Mouse (Mus musculus): ENCODE data around the gene Myo16. TPM values are rescaled to one million over a fixed set of nuclear protein-coding genes. Genes with fewer than 3 reads are reported as not detected.

The Myo16 gene
- polyA plus RNA-seq, 1 experiment: 0.02 TPM

DNA sequence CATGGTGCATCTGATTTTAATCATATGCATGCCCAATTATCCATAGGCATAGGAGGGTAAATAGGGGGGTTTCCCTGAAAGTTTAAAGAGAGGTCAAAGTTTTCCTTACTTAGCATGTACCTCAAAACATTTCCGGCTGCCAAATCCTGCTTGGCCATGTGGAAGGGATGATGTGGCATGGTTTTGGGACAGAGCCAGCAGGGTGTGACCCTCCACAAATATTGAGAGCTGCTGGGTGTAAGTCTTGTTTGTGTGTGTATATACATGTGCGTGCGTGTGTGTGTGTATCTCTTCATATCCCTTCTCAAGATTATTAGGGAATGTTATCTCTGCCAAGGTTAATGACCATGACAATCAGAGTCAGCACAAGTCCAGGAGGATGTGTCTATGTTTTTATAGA lies 150.3 kb downstream of the Myo16 start:
- Histone ChIP-seq H3K79me3 (ENCODE audit: low read depth) (no peaks in the 10 kb centered on the region), H3ac (ENCODE audit: control insufficient read depth, insufficient read length, low read depth) (no peak overlapping the region), H3K4me3 (ENCODE audit: insufficient read depth, poor library complexity, severe bottlenecking) (no peak overlapping the region), H3K36me3 (ENCODE audit: control insufficient read depth, insufficient read depth) (no peaks in the 10 kb centered on the region), H3K79me2 (ENCODE audit: control insufficient read depth, insufficient read depth) (no peaks in the 10 kb centered on the region), H3K27me3 (ENCODE audit: control insufficient read depth, insufficient read depth, insufficient read length) (no peaks in the 10 kb centered on the region)
- TF ChIP-seq MYOD1 (IDR thresholded peaks at IDR 0.05; ENCODE audit: control insufficient read depth, insufficient read length, low read depth): no peak
- TF ChIP-seq CTCF (IDR thresholded peaks at IDR 0.05; ENCODE audit: control insufficient read depth, insufficient read depth, insufficient read length): no peak
- TF ChIP-seq CEBPB (IDR thresholded peaks at IDR 0.05; ENCODE audit: low read depth): no peak
- TF ChIP-seq MAX (IDR thresholded peaks at IDR 0.05): no peak
- no peak for TF ChIP-seq FOSL1 (IDR thresholded peaks at IDR 0.05; ENCODE audit: insufficient read depth, low read length, poor library complexity, severe bottlenecking)
- no peak for TF ChIP-seq USF1 (IDR thresholded peaks at IDR 0.05; ENCODE audit: low read depth)
- no peak for TF ChIP-seq MYOG (IDR thresholded peaks at IDR 0.05; ENCODE audit: control insufficient read depth, extremely low read depth, insufficient read length)

GRCm38 (mm10) chr8:10304721-10305120 lies 151.0 kb downstream of the Myo16 start:
- no peaks in the 10 kb centered on the region for H3K36me3 ChIP-seq (ENCODE audit: control insufficient read depth, insufficient read depth)
- TF ChIP-seq FOSL1 (IDR thresholded peaks at IDR 0.05; ENCODE audit: insufficient read depth, low read length, poor library complexity, severe bottlenecking) (no peak), CTCF (IDR thresholded peaks at IDR 0.05; ENCODE audit: control insufficient read depth, insufficient read depth, insufficient read length) (no peak), MAX (IDR thresholded peaks at IDR 0.05) (no peak), CEBPB (IDR thresholded peaks at IDR 0.05; ENCODE audit: low read depth) (no peak), USF1 (IDR thresholded peaks at IDR 0.05; ENCODE audit: low read depth) (no peak), MYOG (IDR thresholded peaks at IDR 0.05; ENCODE audit: control insufficient read depth, extremely low read depth, insufficient read length) (no peak), MYOD1 (IDR thresholded peaks at IDR 0.05; ENCODE audit: control insufficient read depth, insufficient read length, low read depth) (no peak)
- H3K4me3 ChIP-seq (ENCODE audit: insufficient read depth, poor library complexity, severe bottlenecking): no peak overlapping the region
- no peaks in the 10 kb centered on the region for H3K79me3 ChIP-seq (ENCODE audit: low read depth)
- H3K27me3 ChIP-seq (ENCODE audit: control insufficient read depth, insufficient read depth, insufficient read length): no peaks in the 10 kb centered on the region
- H3K79me2 ChIP-seq (ENCODE audit: control insufficient read depth, insufficient read depth): no peaks in the 10 kb centered on the region
- H3ac ChIP-seq (ENCODE audit: control insufficient read depth, insufficient read length, low read depth): no peak overlapping the region

- TF ChIP-seq MAX (IDR thresholded peaks at IDR 0.05): no peak
- no peak for TF ChIP-seq MYOD1 (IDR thresholded peaks at IDR 0.05; ENCODE audit: control insufficient read depth, insufficient read length, low read depth)
- no peak for TF ChIP-seq MYOG (IDR thresholded peaks at IDR 0.05; ENCODE audit: control insufficient read depth, extremely low read depth, insufficient read length)
- TF ChIP-seq USF1 (IDR thresholded peaks at IDR 0.05; ENCODE audit: low read depth): no peak
- TF ChIP-seq CTCF (IDR thresholded peaks at IDR 0.05; ENCODE audit: control insufficient read depth, insufficient read depth, insufficient read length): no peak
- no peak for TF ChIP-seq FOSL1 (IDR thresholded peaks at IDR 0.05; ENCODE audit: insufficient read depth, low read length, poor library complexity, severe bottlenecking)
- no peak for TF ChIP-seq CEBPB (IDR thresholded peaks at IDR 0.05; ENCODE audit: low read depth)
- H3K79me2 ChIP-seq (ENCODE audit: control insufficient read depth, insufficient read depth): no peaks in the 10 kb centered on the region
Measured at GRCm38 (mm10) chr8:10307345-10307744, 153.6 kb downstream of the Myo16 start.

GRCm38 (mm10) chr8:10307770-10308476 lies 154.2 kb downstream of the Myo16 start:
- TF ChIP-seq MYOG (IDR thresholded peaks at IDR 0.05; ENCODE audit: control insufficient read depth, extremely low read depth, insufficient read length) (no peak), CTCF (IDR thresholded peaks at IDR 0.05; ENCODE audit: control insufficient read depth, insufficient read depth, insufficient read length) (no peak), CEBPB (IDR thresholded peaks at IDR 0.05; ENCODE audit: low read depth) (no peak), MYOD1 (IDR thresholded peaks at IDR 0.05; ENCODE audit: control insufficient read depth, insufficient read length, low read depth) (no peak), USF1 (IDR thresholded peaks at IDR 0.05; ENCODE audit: low read depth) (no peak), MAX (IDR thresholded peaks at IDR 0.05) (no peak), FOSL1 (IDR thresholded peaks at IDR 0.05; ENCODE audit: insufficient read depth, low read length, poor library complexity, severe bottlenecking) (no peak)
- no peaks in the 10 kb centered on the region for H3K79me3 ChIP-seq (ENCODE audit: low read depth)
- no peaks in the 10 kb centered on the region for H3K79me2 ChIP-seq (ENCODE audit: control insufficient read depth, insufficient read depth)
- H3K36me3 ChIP-seq (ENCODE audit: control insufficient read depth, insufficient read depth): no peaks in the 10 kb centered on the region
- no peak overlapping the region for H3ac ChIP-seq (ENCODE audit: control insufficient read depth, insufficient read length, low read depth)
- no peaks in the 10 kb centered on the region for H3K27me3 ChIP-seq (ENCODE audit: control insufficient read depth, insufficient read depth, insufficient read length)
- H3K4me3 ChIP-seq (ENCODE audit: insufficient read depth, poor library complexity, severe bottlenecking): no peak overlapping the region

More at GRCm38 (mm10) chr8:10307345-10307744, 153.6 kb downstream of the Myo16 start:
- no peaks in the 10 kb centered on the region for H3K36me3 ChIP-seq (ENCODE audit: control insufficient read depth, insufficient read depth)
- no peaks in the 10 kb centered on the region for H3K79me3 ChIP-seq (ENCODE audit: low read depth)
- H3ac ChIP-seq (ENCODE audit: control insufficient read depth, insufficient read length, low read depth): no peak overlapping the region
- H3K27me3 ChIP-seq (ENCODE audit: control insufficient read depth, insufficient read depth, insufficient read length): no peaks in the 10 kb centered on the region
- H3K4me3 ChIP-seq (ENCODE audit: insufficient read depth, poor library complexity, severe bottlenecking): no peak overlapping the region

- H3K4me3 ChIP-seq (ENCODE audit: insufficient read depth, poor library complexity, severe bottlenecking): no peak overlapping the region
- no peak overlapping the region for H3ac ChIP-seq (ENCODE audit: control insufficient read depth, insufficient read length, low read depth)
- no peaks in the 10 kb centered on the region for H3K27me3 ChIP-seq (ENCODE audit: control insufficient read depth, insufficient read depth, insufficient read length)
- no peaks in the 10 kb centered on the region for H3K36me3 ChIP-seq (ENCODE audit: control insufficient read depth, insufficient read depth)
- H3K79me2 ChIP-seq (ENCODE audit: control insufficient read depth, insufficient read depth): no peaks in the 10 kb centered on the region
- TF ChIP-seq FOSL1 (IDR thresholded peaks at IDR 0.05; ENCODE audit: insufficient read depth, low read length, poor library complexity, severe bottlenecking): no peak
- TF ChIP-seq USF1 (IDR thresholded peaks at IDR 0.05; ENCODE audit: low read depth): no peak
- no peak for TF ChIP-seq MAX (IDR thresholded peaks at IDR 0.05)
- TF ChIP-seq CEBPB (IDR thresholded peaks at IDR 0.05; ENCODE audit: low read depth): no peak
- no peak for TF ChIP-seq MYOG (IDR thresholded peaks at IDR 0.05; ENCODE audit: control insufficient read depth, extremely low read depth, insufficient read length)
- no peak for TF ChIP-seq CTCF (IDR thresholded peaks at IDR 0.05; ENCODE audit: control insufficient read depth, insufficient read depth, insufficient read length)
- no peak for TF ChIP-seq MYOD1 (IDR thresholded peaks at IDR 0.05; ENCODE audit: control insufficient read depth, insufficient read length, low read depth)
- no peaks in the 10 kb centered on the region for H3K79me3 ChIP-seq (ENCODE audit: low read depth)
Measured at GRCm38 (mm10) chr8:10310470-10310869, 156.8 kb downstream of the Myo16 start.

Data from C2C12 (cell line).